Mouse (Mus musculus) adrenal gland, postnatal 25 days (tissue): ENCODE results near the gene Kpna7. TPM values are rescaled to one million over a fixed set of nuclear protein-coding genes. Genes with fewer than 3 reads are reported as not detected.

Experiments
- DNase-seq: peaks from one replicate; pipeline ENCODE4 v3.0.0; 2021; ENCODE audit warnings: mixed read lengths
- total RNA-seq: library from RNA; stranded (reverse); gene quantifications from 2 replicates; pipeline ENCODE4 v1.2.3, GENCODE M21; 2021

The Kpna7 gene
- total RNA-seq, 1 experiment from 2014 or later, result not detected

- no peak for DNase-seq
These were observed 120.4 kb downstream of the Kpna7 start for GRCm38 (mm10) chr5:144963401-144963800.

GRCm38 (mm10) chr5:144958271-144958670, 125.6 kb downstream of the Kpna7 start:
- no peak for DNase-seq

DNA sequence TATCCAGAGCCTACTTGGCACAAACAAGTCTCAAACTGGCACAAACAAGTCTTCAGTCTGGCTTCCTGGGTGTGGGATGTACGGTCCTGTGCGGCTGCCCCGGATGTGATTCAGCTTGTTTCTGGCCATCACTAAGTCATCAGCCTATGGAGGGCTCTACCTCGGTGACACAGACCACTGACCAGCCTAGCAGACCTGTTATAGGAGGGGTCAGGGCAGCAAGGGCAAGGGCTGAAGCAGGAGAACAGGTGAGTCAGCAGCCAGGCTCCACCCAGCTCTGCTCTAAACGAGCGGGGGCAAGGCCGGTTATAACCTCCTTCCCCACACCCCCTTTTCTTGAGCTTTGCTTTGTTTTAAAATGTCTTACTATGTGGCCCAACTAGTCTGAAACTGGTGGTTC, 129.4 kb downstream of the Kpna7 start:
- no peak for DNase-seq

GRCm38 (mm10) chr5:144952592-144952991, 131.2 kb downstream of the Kpna7 start:
- DNase-seq, result no peak

GRCm38 (mm10) chr5:144950428-144951051, 133.3 kb downstream of the Kpna7 start:
- DNase-seq, result no peak

GRCm38 (mm10) chr5:144949856-144950255, 134.0 kb downstream of the Kpna7 start:
- no peak for DNase-seq

- no peak for DNase-seq
These were observed 135.4 kb downstream of the Kpna7 start for GRCm38 (mm10) chr5:144948422-144948821.

DNA sequence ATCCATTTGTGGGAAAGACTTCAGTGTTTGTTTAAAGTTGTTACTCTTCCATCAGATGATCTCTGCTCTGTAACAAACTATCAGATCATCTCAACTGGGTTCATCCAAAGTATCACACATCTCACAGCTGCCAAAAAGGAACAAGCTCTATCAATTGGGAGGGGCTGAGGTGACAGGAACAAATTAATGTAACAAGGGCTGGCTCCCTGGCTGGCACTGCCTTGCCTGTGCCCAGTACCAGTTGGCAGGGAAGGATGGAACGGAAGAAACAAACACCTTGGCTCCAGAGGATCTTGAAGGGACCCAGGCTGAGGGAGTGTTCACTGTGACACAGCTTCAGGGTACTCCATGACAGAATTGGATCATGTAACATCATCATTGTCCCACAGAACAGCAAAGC, 135.8 kb downstream of the Kpna7 start:
- no peak for DNase-seq

DNA sequence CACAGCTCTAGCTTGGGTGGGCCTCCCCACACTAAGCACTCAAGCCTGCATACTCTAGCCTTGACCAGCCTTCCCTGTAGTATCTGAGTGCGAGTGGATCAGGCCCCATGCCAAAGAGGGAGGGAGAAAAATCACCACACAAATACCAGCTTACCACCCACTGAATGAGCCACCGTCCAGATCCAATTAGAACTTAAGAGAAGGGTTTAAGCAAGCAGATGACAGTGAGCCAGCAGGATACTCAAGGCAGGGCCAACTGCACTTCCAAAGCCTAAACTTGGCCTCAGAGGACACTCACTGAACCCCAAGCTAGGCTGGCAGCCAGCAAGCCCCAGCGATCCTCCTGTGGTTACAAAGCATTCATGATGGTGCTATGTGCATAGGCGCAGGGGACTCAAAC, 137.8 kb downstream of the Kpna7 start:
- DNase-seq, result peak; percentile 65

- DNase-seq, result peak; percentile 31
These were observed 138.9 kb downstream of the Kpna7 start for GRCm38 (mm10) chr5:144944932-144945331.

DNA sequence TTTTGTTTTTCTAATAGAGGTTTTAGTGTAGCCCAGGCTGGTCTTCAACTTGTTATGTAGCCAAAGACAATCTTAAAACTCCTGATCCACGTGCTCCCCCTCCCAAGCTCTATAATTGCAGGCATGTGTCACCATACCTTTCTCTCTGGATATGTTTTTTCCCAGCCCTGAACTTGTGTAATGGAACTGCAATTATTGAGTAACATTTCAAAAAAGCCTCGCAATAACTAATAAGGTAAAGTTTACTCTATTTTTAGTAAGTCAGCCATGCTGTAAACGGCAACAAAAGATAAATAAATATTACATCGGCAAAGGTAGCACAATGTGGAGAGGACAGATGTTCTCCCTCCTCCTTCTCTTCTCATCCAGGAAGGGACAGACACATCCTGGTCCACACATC, 139.5 kb downstream of the Kpna7 start:
- DNase-seq, result no peak

GRCm38 (mm10) chr5:144943346-144943745, 140.5 kb downstream of the Kpna7 start:
- DNase-seq, result no peak

- DNase-seq, result no peak
These were observed 141.4 kb downstream of the Kpna7 start for GRCm38 (mm10) chr5:144942431-144942830.

- no peak for DNase-seq
These were observed 142.9 kb downstream of the Kpna7 start for GRCm38 (mm10) chr5:144940904-144941303.

DNA sequence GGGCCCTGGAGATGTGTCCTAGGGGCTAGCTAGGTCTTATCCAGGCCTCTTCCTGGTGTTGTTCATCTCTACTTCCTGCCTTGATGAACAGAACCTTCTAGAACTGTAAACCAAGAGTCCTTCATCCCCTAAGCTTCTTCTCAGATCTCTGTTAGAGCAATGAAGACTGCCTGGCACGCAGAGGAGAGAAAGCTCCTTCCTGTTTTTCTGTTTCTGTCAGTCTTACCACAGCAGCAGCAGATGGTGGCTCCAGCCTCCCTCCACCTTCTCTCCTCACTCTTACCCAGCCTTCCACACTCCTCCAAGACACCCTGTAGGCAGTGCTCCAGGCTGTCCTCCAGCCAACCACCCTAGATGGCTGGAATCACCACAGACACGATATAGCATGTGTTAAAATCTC, 146.5 kb downstream of the Kpna7 start:
- DNase-seq, result no peak

Other genes with a start within 250 kb of the Kpna7 start
- gene Smurf1, start 118.2 kb downstream of the Kpna7 start, total RNA-seq, result 18.8 and 24.7 TPM in 2 replicates
- not detected in 2 replicates for gene Gm4871, start 51.3 kb downstream of the Kpna7 start, total RNA-seq
- not detected in 2 replicates for gene 1700018F24Rik, start 41.0 kb downstream of the Kpna7 start, total RNA-seq
- 110 and 126 TPM in 2 replicates for gene Arpc1a, start 200 bp downstream of the Kpna7 start, total RNA-seq
- gene Arpc1b, start 30.2 kb upstream of the Kpna7 start, total RNA-seq, result 243 and 311 TPM in 2 replicates
- gene Pdap1, start 56.2 kb upstream of the Kpna7 start, total RNA-seq, result 91.0 and 131 TPM in 2 replicates
- gene Bud31, start 56.3 kb upstream of the Kpna7 start, total RNA-seq, result 113 and 115 TPM in 2 replicates
- 35.1 and 38.5 TPM in 2 replicates for gene Ptcd1, start 83.1 kb upstream of the Kpna7 start, total RNA-seq
- 22.9 and 23.2 TPM in 2 replicates for gene Cpsf4, start 83.2 kb upstream of the Kpna7 start, total RNA-seq
- 437 and 448 TPM in 2 replicates for gene Atp5j2, start 108.0 kb upstream of the Kpna7 start, total RNA-seq
- gene Zkscan14, start 117.8 kb upstream of the Kpna7 start, total RNA-seq, result 9.3 and 13.3 TPM in 2 replicates
- 11.1 and 12.9 TPM in 2 replicates for gene Zkscan5, start 120.5 kb upstream of the Kpna7 start, total RNA-seq
- 59.8 and 67.4 TPM in 2 replicates for gene Zfp655, start 147.7 kb upstream of the Kpna7 start, total RNA-seq
- gene Zscan25, start 196.5 kb upstream of the Kpna7 start, total RNA-seq, result 18.0 and 19.2 TPM in 2 replicates